Mouse (Mus musculus): ENCODE results near the gene Gabrr3.
"Not testable (repeated sequence)": the region's sequence is repeated elsewhere in the genome, so short reads cannot be mapped to it uniquely, and the experiment has no call there.

Gabrr3 gene

DNA sequence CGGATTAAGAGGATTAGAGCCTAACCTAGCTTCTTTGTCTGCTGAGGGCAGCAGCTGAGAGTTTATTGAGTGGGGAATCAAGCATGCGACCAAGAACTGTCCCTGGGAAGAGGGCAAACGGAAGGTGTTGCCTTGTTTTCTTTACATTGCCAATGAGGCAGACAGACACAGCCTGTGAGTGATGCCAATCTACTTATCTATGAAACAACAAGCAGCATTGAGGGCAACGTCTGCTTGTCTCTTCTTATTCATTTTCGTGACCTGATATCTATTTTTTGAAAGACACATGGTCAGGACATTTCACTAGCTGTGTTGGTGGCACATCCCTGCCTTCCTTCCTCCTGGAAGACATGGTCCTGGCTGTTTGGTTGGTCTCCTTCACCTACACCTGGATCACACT lies at the start of gene Gabrr3:
Gabrr3 (plus strand) TSS at position 301 of the 400 bp plus-strand sequence.
- no peak for DNase-seq

DNA sequence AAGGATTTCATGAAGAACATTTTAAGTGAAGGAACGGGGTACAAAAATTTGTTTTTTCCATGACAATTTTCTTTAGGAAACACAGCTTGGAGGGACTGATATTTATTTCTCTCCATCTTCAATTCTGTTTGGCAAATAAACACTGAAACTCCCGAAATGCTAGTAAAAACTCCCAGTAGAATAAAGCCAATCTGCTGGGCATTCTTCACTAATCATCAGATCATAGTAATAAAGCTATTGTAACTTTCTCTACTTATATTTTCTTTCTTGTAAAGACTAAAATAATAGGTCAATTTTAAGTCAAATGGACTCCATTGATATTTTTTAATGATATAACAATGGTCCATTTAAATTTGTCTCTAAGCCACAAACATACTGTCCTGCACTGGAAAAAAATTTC lies 43.2 kb upstream of the Gabrr3 start, which contains the start of gene Olfr209:
Olfr209 (minus strand) TSS at position 101 of the 400 bp plus-strand sequence.
- DNase-seq = no peak

DNA sequence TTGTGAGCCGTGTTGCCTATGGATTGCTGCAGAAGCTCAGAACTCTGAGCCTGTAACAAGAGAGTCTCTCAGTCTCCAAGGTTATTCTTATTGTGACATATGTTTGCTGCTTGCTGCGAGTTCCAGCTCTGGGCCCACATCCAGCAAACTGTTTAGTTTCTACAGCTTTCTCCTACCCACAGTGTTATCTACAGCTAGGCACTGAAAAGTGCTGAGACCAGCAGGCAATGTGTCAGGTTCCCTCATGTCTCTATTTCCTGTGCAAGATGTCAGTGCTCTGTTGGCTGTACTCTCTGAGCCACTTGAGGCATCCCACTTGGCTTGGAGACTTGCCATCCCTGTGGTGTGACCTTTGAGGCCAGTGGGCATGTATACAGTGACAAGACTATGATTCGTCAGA lies 13.8 kb upstream of the Gabrr3 start:
- DNase-seq = peak; percentile 40 to 57

DNA sequence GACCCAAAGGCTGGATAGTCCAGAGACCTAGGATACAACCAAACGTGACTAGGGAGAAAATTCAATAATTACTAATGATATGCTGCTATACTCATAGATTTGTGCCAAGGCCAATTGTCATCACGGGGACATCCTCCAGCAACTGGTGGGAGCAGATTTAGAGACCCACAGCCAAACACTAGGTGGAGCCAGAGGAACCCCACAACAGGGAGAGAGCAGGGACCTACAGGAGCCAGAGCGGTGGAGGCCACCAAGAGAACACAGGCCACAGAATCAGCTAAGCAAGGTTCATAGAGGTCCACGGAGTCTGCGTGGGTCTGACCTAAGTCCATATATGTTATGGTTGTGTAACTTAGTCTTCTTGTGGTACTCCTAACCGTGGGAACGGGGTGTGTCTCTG lies 6.0 kb upstream of the Gabrr3 start:
- peak in 1 of 2 experiments; percentile 6 for DNase-seq

DNA sequence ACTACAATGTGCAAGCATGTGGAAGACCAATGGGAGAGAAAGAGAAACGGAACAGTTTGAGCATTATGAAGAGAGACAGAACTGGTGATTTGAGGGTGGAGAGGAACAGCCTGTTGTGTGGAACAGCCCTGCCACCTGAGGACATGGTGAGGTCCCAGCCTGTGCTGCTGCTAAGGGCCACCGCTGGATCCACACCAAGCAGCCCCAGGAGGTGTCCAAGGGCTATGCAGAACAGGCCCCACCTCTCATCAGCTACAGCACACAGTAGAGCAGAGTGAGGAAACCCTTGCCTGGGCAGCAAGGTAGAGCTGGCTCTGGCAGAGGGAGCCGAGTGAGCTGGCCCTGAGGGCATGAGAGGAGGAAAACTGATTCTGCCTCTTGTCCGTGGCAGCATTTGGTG lies 5.1 kb upstream of the Gabrr3 start:
- no peak for DNase-seq

DNA sequence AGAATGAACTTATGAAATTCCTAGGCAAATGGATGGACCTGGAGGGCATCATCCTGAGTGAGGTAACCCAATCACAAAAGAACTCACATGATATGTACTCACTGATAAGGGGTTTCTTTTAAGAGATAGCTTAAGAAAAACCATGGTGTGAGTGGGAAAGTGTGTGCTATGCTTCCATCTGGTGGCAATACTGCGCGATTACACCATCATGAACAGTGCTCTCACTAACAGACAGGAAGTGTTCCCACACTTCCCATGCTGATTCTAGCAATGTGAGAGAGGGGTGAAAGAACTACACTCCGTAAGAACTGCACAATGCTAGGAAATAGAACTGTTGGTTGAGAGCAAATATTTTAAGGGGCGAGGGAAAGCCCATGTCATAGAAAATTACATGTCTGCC lies 3.4 kb upstream of the Gabrr3 start:
- peak in 1 of 2 experiments; percentile 19 for DNase-seq

DNA sequence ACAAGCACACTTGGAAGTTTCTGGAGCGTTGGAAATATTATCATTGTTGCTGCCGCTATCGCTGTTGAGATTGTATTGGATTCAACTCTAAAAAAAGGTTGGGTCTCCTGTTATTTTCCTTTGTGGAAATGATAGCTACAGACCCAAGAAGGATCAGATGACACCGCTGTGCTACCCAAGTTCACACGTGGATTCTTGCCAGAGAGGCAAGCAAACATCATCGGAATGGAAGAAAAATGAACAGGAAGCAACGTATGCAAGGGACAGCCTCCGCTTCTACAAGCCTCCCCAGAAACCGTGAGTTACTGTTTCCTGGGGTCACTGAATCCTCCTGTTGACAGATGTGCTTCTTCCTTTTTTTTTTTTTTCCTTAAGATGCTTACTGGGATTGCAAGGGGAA lies 2.3 kb upstream of the Gabrr3 start:
- DNase-seq = no peak

DNA sequence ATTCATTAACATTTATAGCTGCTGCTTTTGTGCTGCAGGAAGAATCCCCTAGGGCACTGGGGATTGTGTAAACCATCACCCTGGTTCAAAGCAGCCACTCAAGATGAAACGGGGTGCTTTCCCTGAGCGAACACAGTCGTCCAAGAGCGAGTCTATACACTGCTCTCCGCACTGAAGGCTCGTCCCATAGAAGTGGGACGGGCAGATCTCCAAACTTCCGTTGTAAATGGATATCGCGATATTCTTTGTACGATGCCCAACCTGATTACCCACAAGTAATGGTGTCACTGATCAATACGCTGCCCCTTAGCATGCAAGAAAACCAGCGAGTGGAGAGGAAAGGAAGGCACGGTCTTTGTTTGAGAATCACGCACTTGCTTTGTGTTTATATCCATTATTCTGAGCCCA lies 2.2 kb downstream of the Gabrr3 start:
- DNase-seq = no peak

DNA sequence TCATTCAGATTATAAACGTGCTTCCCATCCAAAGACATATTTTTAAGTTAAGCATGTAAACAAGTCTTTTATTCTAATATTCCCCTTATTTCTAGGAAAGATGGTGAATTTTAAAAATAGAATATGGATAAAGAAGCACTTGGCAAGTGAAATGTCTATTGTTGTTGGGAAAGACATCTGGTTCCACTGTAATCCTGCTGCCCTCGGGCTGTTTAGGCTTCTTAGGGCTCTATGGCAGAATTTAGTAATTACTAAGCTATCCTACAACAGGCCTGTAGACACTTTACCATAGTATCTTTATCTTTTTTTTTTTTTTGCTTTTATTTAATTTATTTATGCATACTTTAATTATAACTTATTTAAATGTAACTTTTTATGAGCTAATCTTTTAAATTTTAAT lies 2.7 kb downstream of the Gabrr3 start:
- DNase-seq = no peak

DNA sequence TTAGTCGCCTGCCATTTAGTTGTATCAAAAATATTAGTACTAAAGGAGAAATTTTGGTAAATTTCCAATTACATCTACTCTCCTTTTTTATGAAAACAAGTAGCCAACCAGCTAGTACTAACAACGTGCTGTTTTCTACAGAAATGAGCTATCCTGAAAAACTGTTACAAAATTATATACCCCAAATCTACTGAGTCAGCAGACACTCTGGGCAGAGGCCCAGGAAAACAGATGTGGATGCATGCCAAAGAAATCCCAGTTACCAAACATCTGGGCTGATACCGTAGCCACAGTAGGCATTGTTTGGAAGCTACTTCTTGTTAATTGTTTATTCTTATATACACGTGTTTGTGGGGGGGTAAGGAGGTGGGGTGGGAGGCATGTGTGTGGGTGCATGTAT lies 6.3 kb downstream of the Gabrr3 start:
- DNase-seq = no peak

DNA sequence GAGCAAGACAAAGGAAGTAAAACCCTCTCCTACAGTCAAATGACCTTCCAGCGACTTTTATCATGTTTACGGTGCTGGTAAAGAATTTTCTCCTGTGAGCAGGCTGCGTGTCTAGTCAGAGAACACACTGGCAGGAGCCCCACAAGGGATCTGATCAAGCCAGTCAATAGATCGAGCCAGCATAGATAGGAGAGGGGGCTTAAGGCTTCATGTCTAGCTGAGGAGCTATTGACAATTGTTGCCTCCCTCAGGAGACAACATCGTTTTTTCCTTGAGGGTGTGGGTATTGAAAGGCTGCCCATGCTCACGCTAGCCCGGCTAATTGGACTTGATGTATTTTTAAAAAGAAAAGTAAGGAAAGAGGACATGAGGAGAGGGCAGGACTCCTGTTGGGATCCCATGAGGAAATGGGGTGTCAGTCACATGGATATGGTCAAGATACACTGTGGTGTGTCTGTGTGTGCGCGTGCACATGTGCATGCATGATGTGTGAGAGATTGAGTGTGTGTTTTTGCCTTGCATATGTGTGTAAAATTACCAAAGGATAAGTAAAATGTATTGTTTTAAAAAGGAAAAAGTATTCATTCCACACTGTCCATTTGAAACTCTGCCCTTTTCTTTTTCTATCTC lies 13.2 kb downstream of the Gabrr3 start:
- no peak for DNase-seq

DNA sequence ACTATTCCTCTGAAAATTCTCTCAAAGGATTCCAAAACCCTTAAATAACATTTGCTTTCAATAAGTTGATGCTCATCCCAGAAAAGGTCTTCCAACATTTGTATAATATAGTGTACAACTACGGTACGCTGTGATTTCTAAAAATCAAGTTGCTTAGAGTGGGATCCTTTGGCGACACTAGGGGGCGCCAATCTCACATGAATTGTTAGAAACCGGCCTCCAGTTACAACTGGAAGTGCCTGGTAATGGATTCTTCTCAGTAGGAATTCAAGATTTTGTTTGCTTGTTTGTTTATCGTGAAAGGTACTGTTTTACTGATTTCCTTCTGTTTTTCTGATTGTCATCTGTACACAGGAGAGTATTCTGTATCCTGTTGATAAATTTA lies 13.7 kb downstream of the Gabrr3 start:
- DNase-seq = peak; percentile 49 to 85

DNA sequence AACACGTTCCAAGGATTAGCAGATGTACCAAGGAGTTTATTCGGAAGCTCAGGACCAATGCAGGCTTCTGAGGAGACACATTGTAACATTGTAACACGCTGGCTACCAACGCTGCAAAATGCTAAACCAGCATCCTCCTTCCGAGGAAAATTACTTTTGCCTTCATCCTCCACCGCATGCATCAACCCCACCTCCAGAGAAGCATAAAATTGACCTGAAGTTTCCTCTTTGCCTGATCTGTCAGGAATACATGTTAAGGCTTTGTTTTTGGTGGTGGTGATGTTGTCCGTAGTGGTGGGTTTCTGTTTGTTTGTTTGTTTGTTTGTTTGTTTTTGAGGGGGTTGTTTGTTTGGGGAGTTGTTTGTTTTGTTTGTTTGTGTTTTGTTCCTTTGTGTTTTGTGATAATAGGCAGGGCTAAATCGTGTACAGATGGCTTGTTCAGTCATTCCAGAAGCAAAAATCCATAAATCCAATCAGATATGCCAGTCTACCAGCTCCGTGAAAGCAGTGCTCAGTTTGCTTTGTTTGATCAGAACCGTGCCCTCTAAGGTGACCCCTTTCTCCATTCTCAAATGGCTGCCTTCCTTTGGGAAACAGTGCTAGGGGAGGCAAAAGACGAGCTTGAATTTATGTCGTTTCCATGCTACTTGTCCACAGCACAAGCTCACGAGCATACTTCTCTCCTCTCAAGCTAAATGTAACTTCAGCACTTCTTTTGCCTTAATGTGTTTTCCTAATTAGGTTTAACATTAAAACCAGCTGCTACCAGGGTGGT lies 14.6 kb downstream of the Gabrr3 start:
- no peak for DNase-seq

DNA sequence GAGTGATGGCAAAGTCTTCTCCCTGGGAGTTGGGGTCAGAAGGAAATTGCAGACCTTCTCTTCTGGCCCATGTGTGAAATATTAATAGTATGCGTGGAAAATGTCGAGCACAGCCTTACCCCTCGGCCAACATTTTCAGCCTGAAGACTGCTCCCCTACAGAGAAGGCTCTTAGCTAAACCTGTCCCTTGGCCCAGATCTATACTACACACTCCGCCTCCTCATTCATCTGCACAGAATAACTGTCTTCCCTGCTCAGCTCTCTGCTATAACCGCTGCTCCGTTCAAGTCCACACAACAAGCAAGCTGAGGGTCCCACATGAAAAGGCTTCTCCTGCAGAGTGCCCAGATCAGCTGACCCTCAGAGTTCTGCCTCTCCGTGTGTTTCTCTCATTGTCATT lies 20.8 kb downstream of the Gabrr3 start:
- no peak for DNase-seq

DNA sequence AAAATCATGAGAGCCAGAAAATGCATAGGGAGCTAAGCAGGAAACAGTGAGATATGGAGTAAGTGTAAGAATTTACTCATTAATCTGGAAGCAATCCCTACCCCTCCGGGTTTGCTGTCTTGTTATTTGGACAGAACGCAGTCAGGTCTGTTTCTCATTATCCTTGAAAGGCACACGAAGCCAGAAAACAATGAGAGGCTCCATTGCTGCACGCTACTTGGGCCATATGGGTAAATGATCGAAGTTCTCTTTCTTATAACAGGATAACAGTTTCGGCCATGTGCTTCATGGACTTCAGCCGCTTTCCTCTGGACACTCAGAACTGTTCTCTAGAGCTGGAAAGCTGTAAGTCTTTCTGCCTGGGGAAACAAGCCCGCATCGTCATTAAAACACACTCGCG lies 26.0 kb downstream of the Gabrr3 start:
- DNase-seq = no peak

DNA sequence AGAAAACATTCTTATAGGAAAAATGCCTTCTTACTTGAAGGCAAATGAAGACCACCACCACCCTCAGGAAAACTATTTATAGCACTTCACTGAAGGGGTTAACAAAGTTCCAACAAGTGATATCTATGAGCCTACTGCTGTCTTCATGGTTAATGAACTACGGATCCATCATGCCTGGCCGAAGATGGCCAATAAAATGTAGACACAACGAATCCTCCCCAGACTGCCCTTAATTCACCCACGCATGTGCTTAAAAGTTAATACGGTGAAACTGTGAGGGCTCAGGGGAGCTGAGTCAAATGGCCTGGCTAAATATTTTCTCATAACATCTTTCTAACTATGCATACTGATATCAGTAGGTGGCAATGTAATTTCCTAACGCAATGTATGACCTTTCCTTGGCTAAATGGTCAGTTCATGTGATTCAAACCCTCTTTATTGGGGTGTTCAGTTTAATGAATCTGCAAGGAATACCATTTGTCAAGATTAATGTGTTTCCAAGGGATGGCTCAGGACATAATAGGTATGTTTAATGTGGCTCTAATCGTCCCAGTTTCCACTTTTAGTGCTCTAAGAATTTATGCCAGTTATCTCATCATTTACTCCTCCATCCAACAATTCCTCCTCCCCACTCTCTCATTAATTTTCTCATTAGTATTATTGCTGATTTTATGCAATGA lies 37.9 kb downstream of the Gabrr3 start:
- DNase-seq = no peak

DNA sequence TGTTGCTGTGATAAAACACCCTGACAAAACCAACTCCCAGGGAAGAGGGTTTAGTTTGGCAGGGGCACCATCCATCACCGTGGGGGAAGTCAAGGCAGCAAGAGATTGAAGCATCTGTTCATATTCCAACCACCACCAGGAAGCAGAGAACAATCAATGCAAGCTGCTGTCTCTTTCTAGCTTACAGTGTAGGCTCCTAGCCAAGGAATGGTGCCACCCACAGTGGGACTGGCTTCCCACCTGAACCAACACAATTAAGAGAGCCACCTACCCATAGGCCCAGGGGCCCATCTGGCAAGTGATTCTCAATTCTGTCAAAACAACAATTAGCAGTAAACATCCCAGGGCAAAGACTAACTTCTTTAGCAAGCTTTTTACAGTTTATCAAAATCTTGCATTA lies 41.0 kb downstream of the Gabrr3 start:
- no peak for DNase-seq

DNA sequence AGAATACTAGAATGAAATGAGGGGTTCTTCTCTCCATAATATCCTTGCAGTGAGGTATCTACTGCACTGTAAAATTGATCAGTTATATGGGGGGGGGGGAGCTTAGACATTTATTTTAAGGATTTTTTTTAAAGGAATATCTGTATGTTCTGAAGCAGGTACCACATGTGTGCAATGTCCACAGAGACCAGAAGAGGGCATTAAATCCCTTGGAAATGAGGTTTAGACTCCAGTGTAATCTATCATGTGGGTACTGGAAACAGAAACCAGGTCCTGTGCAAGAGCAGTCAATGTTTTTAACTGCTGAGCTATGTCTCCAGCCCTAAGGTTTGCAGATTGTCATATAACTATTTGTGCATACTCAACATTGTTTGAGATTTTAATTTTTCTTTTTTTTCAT lies 42.0 kb downstream of the Gabrr3 start:
- DNase-seq = no peak

DNA sequence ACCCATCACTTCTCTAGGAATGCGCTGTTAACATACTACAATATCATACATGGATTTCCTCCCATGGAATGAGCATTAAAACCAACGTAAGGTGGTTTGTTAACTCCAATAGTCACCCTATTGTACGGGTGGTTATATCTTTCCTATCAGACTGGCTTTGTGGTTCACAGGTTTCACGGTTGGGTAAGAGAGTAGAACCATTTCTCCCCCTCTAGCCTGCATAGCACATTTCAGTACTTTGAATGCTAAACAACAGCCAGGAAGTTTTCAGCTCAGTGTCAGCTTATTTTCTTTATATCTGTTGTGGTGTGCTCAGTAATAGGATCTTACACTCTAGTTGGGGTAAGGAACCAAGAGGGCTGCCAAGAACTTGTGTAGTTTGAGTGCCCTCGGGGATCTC lies 44.7 kb downstream of the Gabrr3 start:
- no peak for DNase-seq

DNA sequence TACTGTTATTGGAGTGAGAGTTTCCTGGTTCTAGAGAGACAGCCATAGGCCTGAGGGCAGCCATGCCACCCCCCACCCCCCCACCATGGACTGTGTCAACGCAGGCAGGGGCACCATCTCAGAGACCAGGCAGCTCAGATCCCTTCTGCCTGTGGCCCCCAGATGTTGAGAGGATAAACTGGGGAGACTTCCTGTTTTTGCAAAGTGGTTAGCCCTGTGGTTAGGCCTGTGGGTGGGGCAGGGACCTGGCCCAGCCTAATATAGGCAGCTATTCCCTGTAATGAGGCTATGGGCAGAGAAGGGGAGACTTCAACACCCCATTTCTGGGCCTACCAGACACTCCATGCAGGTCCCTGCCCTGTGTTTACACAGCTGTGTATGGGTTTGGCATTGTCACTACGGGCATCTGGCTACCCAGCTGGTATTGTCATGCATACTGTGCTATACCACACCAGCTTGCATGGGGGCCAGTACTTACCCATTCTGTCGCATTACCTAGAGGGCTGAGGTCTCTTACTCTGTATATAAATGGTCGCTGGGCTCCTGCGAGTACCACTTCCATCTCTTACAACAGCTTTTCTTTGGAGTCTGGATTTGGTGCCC lies 52.2 kb downstream of the Gabrr3 start:
- not testable (repeated sequence) for DNase-seq

DNA sequence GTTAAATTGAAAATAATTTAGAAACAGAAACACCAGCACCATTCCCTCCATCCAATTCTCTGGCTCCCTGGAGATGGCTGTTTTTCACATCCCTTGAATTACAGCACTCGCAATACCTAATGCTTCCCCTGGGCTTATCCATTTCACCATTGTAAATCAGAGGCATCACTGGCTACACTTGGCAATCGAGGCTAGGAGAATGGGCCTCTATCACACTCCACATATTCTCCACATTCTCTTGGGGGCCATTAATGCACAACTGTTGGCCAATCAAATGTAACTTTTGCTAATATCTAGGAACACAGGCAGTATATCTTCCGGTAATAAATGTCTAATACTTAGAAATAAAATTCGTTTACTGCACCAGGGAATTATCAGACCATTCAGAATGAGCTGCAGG lies 56.4 kb downstream of the Gabrr3 start:
- no peak for DNase-seq

DNA sequence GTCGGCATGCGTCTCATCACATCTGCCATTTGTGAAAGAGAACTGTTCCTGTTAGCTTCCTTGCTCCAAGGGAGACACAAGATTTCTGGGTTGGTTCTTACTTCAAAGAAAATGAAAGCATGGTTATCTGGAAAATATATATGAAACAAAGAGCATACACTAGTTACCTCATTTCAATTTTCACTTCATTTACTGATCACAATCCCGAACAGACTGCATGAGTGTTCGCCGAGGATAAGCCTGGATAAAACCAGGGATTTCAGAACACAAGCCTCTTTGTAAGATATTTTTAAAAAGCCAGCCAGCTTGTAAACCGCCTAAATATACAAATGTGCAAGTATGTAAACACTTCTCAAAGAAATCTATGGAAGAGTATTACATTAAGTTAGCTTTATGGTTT lies 56.8 kb downstream of the Gabrr3 start:
- DNase-seq = no peak

DNA sequence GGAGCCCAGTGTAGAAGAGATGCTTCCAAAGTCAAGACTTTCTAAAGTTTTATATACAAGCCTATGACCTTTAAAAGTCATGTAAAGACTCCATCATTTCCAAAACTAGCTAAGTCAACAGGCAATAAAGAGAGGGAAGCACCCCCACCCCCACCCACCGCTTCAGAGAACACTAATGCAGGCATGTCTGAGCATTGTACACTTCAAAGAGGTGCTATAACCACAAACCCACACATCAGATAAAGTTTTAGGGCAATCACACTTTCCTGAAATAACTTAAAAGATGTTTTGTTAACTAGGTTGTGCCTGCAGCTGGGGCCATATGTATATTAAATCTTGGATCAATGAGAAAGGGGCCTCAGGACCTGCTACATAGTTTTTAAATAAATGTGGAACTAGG lies 62.7 kb downstream of the Gabrr3 start:
- no peak for DNase-seq

All from cerebellum, postnatal 25 days (tissue).